21 mouse cellular contexts compared by ENCODE assay signal in genomic region chr8:11447910-11448570, GRCm38 (mm10). TPM values are rescaled to one million over a fixed set of nuclear protein-coding genes. Genes with fewer than 3 reads are reported as not detected.
DNase-seq lines count a peak whose midpoint lies in the region; TF ChIP-seq lines count a peak whose summit lies in the region.
"Had no signal": no experiment of that assay in that cellular context is flagged by ENCODE, and none has a peak within 500 bp of the region (broad histone marks: within the 10 kb centered on the region; RNA-seq: fewer than 3 reads in every experiment).

No protein-coding gene starts in this region.

- H3ac ChIP-seq in myocyte (ENCODE audit: control insufficient read depth, insufficient read length) = no peak overlapping the region

- peak; percentile 76 for DNase-seq in testis, postnatal 14 days (ENCODE audit: low spot score)
- DNase-seq in ovary, adult 18-20 months (ENCODE audit: low spot score) = no peak
- DNase-seq in urinary bladder, adult 18-20 months (ENCODE audit: low spot score in 2 of 2) = no peak
- DNase-seq: adrenal gland, adult 8-10 months; adrenal gland, postnatal 14 days; adrenal gland, postnatal 36 days; cerebellum, adult 11-12 months; cerebellum, adult 2 months; cerebellum, adult 9-10 months; cerebellum, postnatal 10 days; cerebellum, postnatal 25 days; embryo, embryonic 11 days had no signal

- H3K36me3 ChIP-seq in E14TG2a.4 (ENCODE audit: insufficient read depth, low read length) = no peaks in the 10 kb centered on the region
- peaks cover 3% of the 10 kb centered on the region for H3K36me3 ChIP-seq in myocyte (ENCODE audit: control insufficient read depth, insufficient read depth)
- H3K36me3 ChIP-seq: forebrain, embryonic 12.5 days; G1E had no signal

- TF ChIP-seq POLR2A in myocyte (IDR thresholded peaks at IDR 0.05; ENCODE audit: insufficient read length, low read depth) = no peak

- no peak for TF ChIP-seq CTCF in E14TG2a.4 (conservative IDR thresholded peaks at IDR 0.05; ENCODE audit: low read length)

- H3K27me3 ChIP-seq in E14TG2a.4 (ENCODE audit: insufficient read depth, low read length) (peaks cover 12% of the 10 kb centered on the region), myocyte (ENCODE audit: control insufficient read depth, insufficient read depth, insufficient read length) (no peaks in the 10 kb centered on the region)
- H3K27me3 ChIP-seq: embryonic facial prominence, embryonic 13.5 days; embryonic facial prominence, embryonic 15.5 days; forebrain, embryonic 12.5 days; Patski had no signal

- peak overlapping the region; percentile 39 for H3K4me3 ChIP-seq in E14TG2a.4 (replicated peaks; ENCODE audit: low read length)
- H3K4me3 ChIP-seq in myocyte = no peak overlapping the region
- H3K4me3 ChIP-seq: embryonic facial prominence, embryonic 13.5 days; embryonic facial prominence, embryonic 15.5 days; erythroblast, embryonic 14.5 days; forebrain, embryonic 10.5 days; forebrain, embryonic 12.5 days had no signal

- H3K4me2 ChIP-seq in myocyte (ENCODE audit: low read depth) = no peak overlapping the region
- H3K4me2 ChIP-seq: embryonic facial prominence, embryonic 13.5 days; embryonic facial prominence, embryonic 15.5 days; forebrain, embryonic 12.5 days had no signal

- H3K9me3 ChIP-seq in E14TG2a.4 (ENCODE audit: low read length) = no peaks in the 10 kb centered on the region; the same call in 1 of the 2 replicates
- H3K9me3 ChIP-seq: embryonic facial prominence, embryonic 13.5 days; embryonic facial prominence, embryonic 15.5 days; forebrain, embryonic 10.5 days; forebrain, embryonic 12.5 days; G1E had no signal

- H3K4me1 ChIP-seq in E14TG2a.4 (replicated peaks; ENCODE audit: low read depth, low read length) = 0 out of 2 replicates have a peak, but pooled peaks cover 9% of the 10 kb centered on the region
- H3K4me1 ChIP-seq: embryonic facial prominence, embryonic 15.5 days had no signal

- no peaks in the 10 kb centered on the region for H3K79me2 ChIP-seq in myocyte (ENCODE audit: control insufficient read depth, insufficient read depth)

TF ChIP-seq in myocyte, 11 proteins besides CTCF, POLR2A, EP300 and RAD21:
- TF ChIP-seq MYOG (IDR thresholded peaks at IDR 0.05; ENCODE audit: control insufficient read depth in 1 of 3, insufficient read depth in 1 of 3, insufficient read length in 2 of 3, low read depth in 2 of 3) = peak in 2 of 3 experiments; percentile 11 to 43
- TF ChIP-seq POLR2AphosphoS2 (IDR thresholded peaks at IDR 0.05; ENCODE audit: insufficient read length, low read depth) = no peak

RNA-seq across cellular contexts. Expression of gene Rab20, which starts 30.5 kb away (rescaled TPM):
- 1.2 TPM for polyA plus RNA-seq in myocyte (2012; fragmentation: generic; extraction: Trizol)
- polyA plus RNA-seq: G1E had no signal

RNA-seq across cellular contexts. Expression of gene Naxd, which starts 49.3 kb away (rescaled TPM):
- 89.2 TPM for polyA plus RNA-seq in myocyte (2012; fragmentation: generic; extraction: Trizol)
